Mouse (Mus musculus): ENCODE data around the gene Neurl1a. TPM values are rescaled to one million over a fixed set of nuclear protein-coding genes. Genes with fewer than 3 reads are reported as not detected.

Gene Neurl1a
- total RNA-seq (2023): 0.58 TPM in 1 of 4 replicates, not detected in the others

GRCm38 (mm10) chr19:47178431-47179271 lies at the start of gene Neurl1a:
Gene Neurl1a, plus strand, starts transcription at chr19:47178820.

GRCm38 (mm10) chr19:47137771-47138421 lies 40.7 kb upstream of the Neurl1a start, which contains the start of gene Calhm2:
Gene Calhm2, minus strand, starts transcription at chr19:47138294.

GRCm38 (mm10) chr19:47144154-47144553 lies 34.5 kb upstream of the Neurl1a start, which contains the start of gene Calhm1:
Gene Calhm1, minus strand, starts transcription at chr19:47144254.

GRCm38 (mm10) chr19:47157664-47158063 lies 21.0 kb upstream of the Neurl1a start, which contains the start of gene Calhm3:
Gene Calhm3, minus strand, starts transcription at chr19:47157764.

Other genes starting within 250 kb of the Neurl1a start
- gene Ina, start 164.1 kb upstream of the Neurl1a start, total RNA-seq (2023): not detected in 4 replicates
- gene Nt5c2, start 163.7 kb upstream of the Neurl1a start, total RNA-seq (2023): 82.4 to 109 TPM (median 95.3 TPM) in 4 replicates
- 18.3 to 23.0 TPM (median 21.5 TPM) in 4 replicates for gene Pcgf6, start 127.9 kb upstream of the Neurl1a start, total RNA-seq (2023)
- 12.3 to 12.6 TPM (median 12.4 TPM) in 4 replicates for gene Taf5, start 111.1 kb upstream of the Neurl1a start, total RNA-seq (2023)
- 199 to 228 TPM (median 203 TPM) in 4 replicates for gene Usmg5, start 88.2 kb upstream of the Neurl1a start, total RNA-seq (2023)
- gene Pdcd11, start 88.1 kb upstream of the Neurl1a start, total RNA-seq (2023): 48.0 to 54.7 TPM (median 53.3 TPM) in 4 replicates
- gene Calhm2, start 40.5 kb upstream of the Neurl1a start, total RNA-seq (2023): 42.7 to 48.6 TPM (median 43.9 TPM) in 4 replicates
- gene Calhm1, start 34.6 kb upstream of the Neurl1a start, total RNA-seq (2023): not detected in 4 replicates
- not detected in 4 replicates for gene Calhm3, start 21.1 kb upstream of the Neurl1a start, total RNA-seq (2023)

Data from B cell, adult 62 days (primary cell).